Mouse (Mus musculus): ENCODE data around the gene Ube4b. TPM values are rescaled to one million over a fixed set of nuclear protein-coding genes. Genes with fewer than 3 reads are reported as not detected.

The Ube4b gene
- polyA plus RNA-seq, 1 experiment: 38.0 TPM

GRCm38 (mm10) chr4:149302136-149302535 lies 124.4 kb downstream of the Ube4b start:
- Histone ChIP-seq H3K4me1 (ENCODE audit: control insufficient read depth, insufficient read depth, low read length) (no peaks in the 10 kb centered on the region; the same call in 1 of the 2 replicates), H3K4me3 (replicated peaks; ENCODE audit: control insufficient read depth, low read depth, low read length) (no peak overlapping the region), H3K27ac (ENCODE audit: control insufficient read depth, insufficient read depth, low read depth, low read length, poor library complexity) (no peak overlapping the region)
- WGBS: 82% methylated on average over 3 of the region's 3 CpGs
- TF ChIP-seq CTCF (IDR thresholded peaks at IDR 0.05; ENCODE audit: control insufficient read depth, insufficient read depth, low read length) (no peak), POLR2A (IDR thresholded peaks at IDR 0.05; ENCODE audit: borderline replicate concordance, control insufficient read depth, low read depth, low read length) (no peak)

DNA sequence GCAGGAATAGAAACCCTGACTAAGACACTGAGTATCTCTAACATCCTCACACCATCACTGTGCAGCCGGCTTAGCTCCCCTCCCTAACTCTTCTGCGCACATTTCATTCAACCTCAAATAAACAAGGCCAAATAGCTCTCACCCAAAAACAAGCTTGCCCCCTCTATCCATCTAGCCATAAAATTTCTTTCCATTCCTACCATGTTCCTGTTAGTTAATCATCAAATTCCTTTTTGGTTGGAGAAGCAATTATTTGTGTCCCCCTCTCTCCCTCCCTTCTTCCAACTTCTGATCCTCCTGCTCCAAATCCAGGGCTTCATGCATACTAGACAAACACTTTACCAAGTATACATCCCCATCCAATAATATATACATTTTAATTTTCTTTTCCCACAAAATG lies 130.0 kb downstream of the Ube4b start:
- H3K4me1 ChIP-seq (ENCODE audit: control insufficient read depth, insufficient read depth, low read length): no peaks in the 10 kb centered on the region
- WGBS: 86% methylated on average over 2 of the region's 2 CpGs
- no peak overlapping the region for H3K4me3 ChIP-seq (replicated peaks; ENCODE audit: control insufficient read depth, low read depth, low read length)
- H3K27ac ChIP-seq (ENCODE audit: control insufficient read depth, insufficient read depth, low read depth, low read length, poor library complexity): no peak overlapping the region
- TF ChIP-seq CTCF (IDR thresholded peaks at IDR 0.05; ENCODE audit: control insufficient read depth, insufficient read depth, low read length) (no peak), POLR2A (IDR thresholded peaks at IDR 0.05; ENCODE audit: borderline replicate concordance, control insufficient read depth, low read depth, low read length) (no peak)

DNA sequence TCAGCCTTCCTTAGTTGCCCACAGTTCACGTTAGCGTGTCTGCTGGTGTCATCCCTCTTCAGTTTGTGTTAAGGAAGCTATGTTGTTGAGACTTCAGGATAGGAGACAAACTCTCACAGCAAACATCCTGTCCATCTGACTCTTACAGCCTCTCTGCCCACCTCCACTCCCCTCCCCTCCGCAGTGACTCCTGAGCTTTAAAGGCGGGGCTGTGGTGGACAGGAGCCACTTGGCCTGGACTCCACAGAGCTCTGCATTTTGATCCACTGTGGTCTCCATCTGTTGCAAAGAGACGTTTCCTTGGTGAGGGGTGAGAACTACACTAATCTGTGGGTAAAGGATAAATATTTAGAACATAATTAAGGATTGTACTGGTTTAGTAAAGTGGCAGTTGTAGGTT lies 133.6 kb downstream of the Ube4b start:
- 75% methylated on average over 5 of the region's 5 CpGs for WGBS
- Histone ChIP-seq H3K4me3 (replicated peaks; ENCODE audit: control insufficient read depth, low read depth, low read length) (no peak overlapping the region), H3K27ac (ENCODE audit: control insufficient read depth, insufficient read depth, low read depth, low read length, poor library complexity) (no peak overlapping the region), H3K4me1 (ENCODE audit: control insufficient read depth, insufficient read depth, low read length) (no peaks in the 10 kb centered on the region)
- TF ChIP-seq POLR2A (IDR thresholded peaks at IDR 0.05; ENCODE audit: borderline replicate concordance, control insufficient read depth, low read depth, low read length) (no peak), CTCF (IDR thresholded peaks at IDR 0.05; ENCODE audit: control insufficient read depth, insufficient read depth, low read length) (no peak)

GRCm38 (mm10) chr4:149291061-149291460 lies 135.5 kb downstream of the Ube4b start:
- H3K27ac ChIP-seq (ENCODE audit: control insufficient read depth, insufficient read depth, low read depth, low read length, poor library complexity): no peak overlapping the region
- H3K4me1 ChIP-seq (ENCODE audit: control insufficient read depth, insufficient read depth, low read length): no peaks in the 10 kb centered on the region
- no peak overlapping the region for H3K4me3 ChIP-seq (replicated peaks; ENCODE audit: control insufficient read depth, low read depth, low read length)
- TF ChIP-seq POLR2A (IDR thresholded peaks at IDR 0.05; ENCODE audit: borderline replicate concordance, control insufficient read depth, low read depth, low read length): no peak
- no peak for TF ChIP-seq CTCF (IDR thresholded peaks at IDR 0.05; ENCODE audit: control insufficient read depth, insufficient read depth, low read length)
- WGBS: 79% methylated on average over 9 of the region's 9 CpGs

GRCm38 (mm10) chr4:149290157-149290750 lies 136.3 kb downstream of the Ube4b start:
- Histone ChIP-seq H3K4me3 (replicated peaks; ENCODE audit: control insufficient read depth, low read depth, low read length) (no peak overlapping the region), H3K4me1 (ENCODE audit: control insufficient read depth, insufficient read depth, low read length) (no peaks in the 10 kb centered on the region), H3K27ac (ENCODE audit: control insufficient read depth, insufficient read depth, low read depth, low read length, poor library complexity) (no peak overlapping the region)
- 60% methylated on average over 7 of the region's 7 CpGs for WGBS
- TF ChIP-seq POLR2A (IDR thresholded peaks at IDR 0.05; ENCODE audit: borderline replicate concordance, control insufficient read depth, low read depth, low read length): no peak
- no peak for TF ChIP-seq CTCF (IDR thresholded peaks at IDR 0.05; ENCODE audit: control insufficient read depth, insufficient read depth, low read length)

GRCm38 (mm10) chr4:149286287-149287137 lies 140.0 kb downstream of the Ube4b start:
- H3K4me1 ChIP-seq (ENCODE audit: control insufficient read depth, insufficient read depth, low read length): no peaks in the 10 kb centered on the region; the same call in 1 of the 2 replicates
- no peak overlapping the region for H3K4me3 ChIP-seq (replicated peaks; ENCODE audit: control insufficient read depth, low read depth, low read length)
- no peak overlapping the region for H3K27ac ChIP-seq (ENCODE audit: control insufficient read depth, insufficient read depth, low read depth, low read length, poor library complexity)
- 81% methylated on average over 8 of the region's 8 CpGs for WGBS
- TF ChIP-seq CTCF (IDR thresholded peaks at IDR 0.05; ENCODE audit: control insufficient read depth, insufficient read depth, low read length) (no peak), POLR2A (IDR thresholded peaks at IDR 0.05; ENCODE audit: borderline replicate concordance, control insufficient read depth, low read depth, low read length) (no peak)

GRCm38 (mm10) chr4:149285691-149286090 lies 140.9 kb downstream of the Ube4b start:
- H3K27ac ChIP-seq (ENCODE audit: control insufficient read depth, insufficient read depth, low read depth, low read length, poor library complexity): no peak overlapping the region
- TF ChIP-seq CTCF (IDR thresholded peaks at IDR 0.05; ENCODE audit: control insufficient read depth, insufficient read depth, low read length): no peak
- TF ChIP-seq POLR2A (IDR thresholded peaks at IDR 0.05; ENCODE audit: borderline replicate concordance, control insufficient read depth, low read depth, low read length): no peak
- no peaks in the 10 kb centered on the region; the same call in 1 of the 2 replicates for H3K4me1 ChIP-seq (ENCODE audit: control insufficient read depth, insufficient read depth, low read length)
- 85% methylated on average over 1 of the region's 1 CpGs for WGBS
- H3K4me3 ChIP-seq (replicated peaks; ENCODE audit: control insufficient read depth, low read depth, low read length): no peak overlapping the region

GRCm38 (mm10) chr4:149283018-149283417 lies 143.5 kb downstream of the Ube4b start:
- Histone ChIP-seq H3K4me1 (ENCODE audit: control insufficient read depth, insufficient read depth, low read length) (no peaks in the 10 kb centered on the region; the same call in 1 of the 2 replicates), H3K27ac (ENCODE audit: control insufficient read depth, insufficient read depth, low read depth, low read length, poor library complexity) (no peak overlapping the region), H3K4me3 (replicated peaks; ENCODE audit: control insufficient read depth, low read depth, low read length) (no peak overlapping the region)
- TF ChIP-seq CTCF (IDR thresholded peaks at IDR 0.05; ENCODE audit: control insufficient read depth, insufficient read depth, low read length) (no peak), POLR2A (IDR thresholded peaks at IDR 0.05; ENCODE audit: borderline replicate concordance, control insufficient read depth, low read depth, low read length) (no peak)
- 74% methylated on average over 3 of the region's 3 CpGs for WGBS
